Mouse (Mus musculus): ENCODE measurements at regions not wholly inside any gene's neighbourhood (a gene's known extent, or its start where the extent isn't known, plus 50 kb on each side); places are given as distances from the start of the nearest gene placed in this dataset.

DNA sequence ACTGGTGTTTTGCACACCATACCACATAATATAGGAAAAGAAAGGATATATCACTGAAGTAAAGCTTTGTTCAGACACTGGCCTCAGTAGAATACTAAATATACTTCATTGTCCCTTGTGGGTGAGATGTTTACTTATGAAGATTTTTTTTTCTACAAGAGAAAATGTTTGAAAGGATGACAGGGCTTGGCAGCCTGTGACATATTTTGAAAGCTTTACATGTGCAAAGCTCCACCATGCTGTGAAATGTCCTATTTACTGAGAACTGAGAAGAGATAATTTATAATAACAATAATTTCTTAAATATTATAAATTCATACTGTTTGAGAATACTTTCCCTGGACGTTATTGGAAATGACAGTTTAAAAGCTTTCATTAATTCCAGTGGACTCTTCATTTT, 395.3 kb downstream of the Ccdc50 start:
- TF ChIP-seq POLR2A (IDR thresholded peaks at IDR 0.05; ENCODE audit: borderline replicate concordance, extremely low read depth, insufficient read depth, insufficient read length, poor library complexity, severe bottlenecking) = no peak
- no peak for TF ChIP-seq CTCF (IDR thresholded peaks at IDR 0.05; ENCODE audit: borderline replicate concordance, extremely low read depth, insufficient read depth, insufficient read length)
- peak; percentile 19 for DNase-seq (ENCODE audit: low read depth)

DNA sequence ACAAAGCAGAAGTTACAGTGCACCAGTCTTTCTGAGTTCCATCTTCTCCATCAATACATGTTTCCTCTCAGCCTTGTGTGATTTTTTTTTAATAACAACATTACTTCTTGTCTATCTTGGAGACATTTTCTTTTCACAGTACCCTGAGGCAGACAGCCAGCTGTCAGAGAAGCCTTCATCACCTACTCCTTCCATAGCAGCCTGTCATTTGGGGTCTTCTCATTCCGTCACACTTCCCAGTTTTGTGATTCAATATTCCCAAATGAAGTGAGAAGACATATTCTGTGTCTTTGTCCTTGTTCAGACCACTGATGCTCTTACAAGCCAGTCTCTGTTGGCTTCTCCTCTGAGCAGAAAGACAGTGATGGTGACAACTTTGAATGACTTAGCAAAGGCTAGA, 404.7 kb downstream of the Ccdc50 start:
- TF ChIP-seq POLR2A (IDR thresholded peaks at IDR 0.05; ENCODE audit: borderline replicate concordance, extremely low read depth, insufficient read depth, insufficient read length, poor library complexity, severe bottlenecking) = no peak
- TF ChIP-seq CTCF (IDR thresholded peaks at IDR 0.05; ENCODE audit: borderline replicate concordance, extremely low read depth, insufficient read depth, insufficient read length) = no peak
- no peak for DNase-seq (ENCODE audit: low read depth)

DNA sequence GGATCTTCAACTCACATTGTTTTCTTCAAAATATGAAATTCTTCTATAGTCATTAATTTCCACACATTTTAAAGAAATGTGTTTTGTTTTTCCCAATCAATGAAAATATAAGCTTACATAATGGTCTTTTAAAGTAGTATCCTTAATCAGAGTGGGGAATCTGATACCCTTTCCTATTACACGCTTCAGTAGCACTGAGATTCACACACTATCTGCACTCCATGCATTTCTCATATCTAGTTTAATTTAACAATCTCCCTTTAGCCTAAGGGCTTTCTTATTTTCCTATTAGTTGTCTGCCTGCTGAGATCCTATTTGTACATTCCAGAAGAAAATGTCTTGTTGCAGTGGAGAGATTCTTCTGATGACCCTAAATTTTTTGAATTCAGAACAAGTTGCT, 406.2 kb downstream of the Ccdc50 start:
- peak; percentile 9 for DNase-seq (ENCODE audit: low read depth)

DNA sequence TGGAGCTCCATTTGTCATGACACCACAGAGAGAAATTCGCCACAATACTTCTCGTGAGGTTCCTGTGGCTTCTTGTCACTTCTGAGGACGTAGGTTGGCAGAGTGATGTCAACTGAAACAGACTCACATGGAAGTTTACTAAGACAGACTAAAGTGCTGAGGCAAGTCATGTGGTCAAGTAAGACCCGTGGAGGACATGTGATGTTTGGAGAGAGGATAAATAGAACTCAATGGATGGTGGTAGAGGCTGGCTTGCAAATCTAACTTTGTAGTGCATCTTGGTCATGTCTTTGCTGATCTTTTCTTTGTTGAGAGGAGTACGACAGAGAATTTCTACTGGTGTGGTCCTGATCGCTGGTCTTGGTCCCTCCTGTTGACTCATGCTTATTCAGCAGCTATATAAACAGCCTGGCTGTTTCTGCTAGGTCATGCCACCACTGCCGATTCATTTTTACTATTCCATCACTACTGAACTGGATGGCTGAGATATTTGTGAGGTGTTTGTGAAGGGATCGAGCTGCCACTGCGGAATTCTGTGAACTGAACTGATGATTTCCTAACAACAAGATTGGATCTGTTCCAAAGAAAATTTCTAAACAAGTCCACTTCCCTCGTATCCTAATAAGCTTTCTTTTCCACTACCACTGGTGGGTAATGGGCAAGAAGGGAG, 407.6 kb downstream of the Ccdc50 start:
- TF ChIP-seq POLR2A (IDR thresholded peaks at IDR 0.05; ENCODE audit: borderline replicate concordance, extremely low read depth, insufficient read depth, insufficient read length, poor library complexity, severe bottlenecking) = no peak
- TF ChIP-seq CTCF (IDR thresholded peaks at IDR 0.05; ENCODE audit: borderline replicate concordance, extremely low read depth, insufficient read depth, insufficient read length) = no peak
- DNase-seq (ENCODE audit: low read depth) = no peak

More for the DNA sequence above, 406.2 kb downstream of the Ccdc50 start:
- TF ChIP-seq POLR2A (IDR thresholded peaks at IDR 0.05; ENCODE audit: borderline replicate concordance, extremely low read depth, insufficient read depth, insufficient read length, poor library complexity, severe bottlenecking) = no peak
- TF ChIP-seq CTCF (IDR thresholded peaks at IDR 0.05; ENCODE audit: borderline replicate concordance, extremely low read depth, insufficient read depth, insufficient read length) = no peak

DNA sequence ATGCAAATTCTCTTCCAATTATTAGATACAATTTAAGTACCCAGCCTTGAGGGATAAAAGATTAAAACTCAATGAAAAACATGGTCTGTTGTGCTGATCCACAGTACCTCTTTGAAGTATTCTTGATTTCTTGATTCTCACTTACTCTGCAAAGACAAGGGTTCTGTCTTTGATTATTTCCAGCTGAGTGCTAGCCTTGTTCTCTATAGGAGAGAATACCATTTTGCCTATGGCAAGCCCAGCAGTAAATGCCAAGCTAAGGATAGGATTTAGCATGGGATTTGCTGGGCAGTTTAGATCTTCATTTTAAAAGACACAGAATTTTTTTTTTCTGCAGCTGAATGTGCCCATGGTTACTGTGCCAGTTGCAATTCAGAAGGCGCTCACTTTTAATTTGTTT, 425.8 kb downstream of the Ccdc50 start:
- TF ChIP-seq CTCF (IDR thresholded peaks at IDR 0.05; ENCODE audit: borderline replicate concordance, extremely low read depth, insufficient read depth, insufficient read length) (no peak), POLR2A (IDR thresholded peaks at IDR 0.05; ENCODE audit: borderline replicate concordance, extremely low read depth, insufficient read depth, insufficient read length, poor library complexity, severe bottlenecking) (no peak)
- DNase-seq (ENCODE audit: low read depth) = peak; percentile 76

All from brain, embryonic 14.5 days (tissue).